Mouse (Mus musculus): ENCODE measurements at regions not wholly inside any gene's neighbourhood (a gene's known extent, or its start where the extent isn't known, plus 50 kb on each side); places are given as distances from the start of the nearest gene placed in this dataset.

DNA sequence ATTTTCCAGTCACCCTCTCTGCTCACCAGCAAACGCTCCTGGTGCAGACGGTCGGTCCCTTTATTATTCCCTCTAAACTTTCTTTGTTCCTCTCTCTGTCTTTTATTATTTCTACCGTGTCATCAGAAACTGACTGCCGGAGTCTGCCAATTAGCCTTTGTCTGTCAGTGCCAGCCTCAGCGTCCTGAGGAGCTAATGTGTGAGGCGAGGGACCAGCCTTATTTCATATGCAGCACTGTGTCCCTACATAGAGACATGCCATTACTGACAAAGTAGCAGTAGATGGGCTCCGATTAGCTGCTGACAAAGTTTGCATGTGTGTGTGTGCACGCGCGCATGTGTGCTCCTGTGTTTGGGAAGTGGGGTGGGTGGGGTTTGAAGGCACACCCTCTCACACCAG is 82.6 kb upstream of the Zfp64 start:
- CTCF ChIA-PET, result interaction anchor here in 3 of 4 experiments (0.6 to 1.7 kb wide), 11 partner anchors 9 to 1620 kb away, joined by 3 to 15 read pairs (median 4); no protein-coding TSS in a partner anchor
- POLR2A ChIA-PET, result interaction anchor here in 2 of 4 experiments (0.7 to 1.3 kb wide), 6 partner anchors 11 to 42 kb away, joined by 3 to 6 read pairs (median 3); no protein-coding TSS in a partner anchor

DNA sequence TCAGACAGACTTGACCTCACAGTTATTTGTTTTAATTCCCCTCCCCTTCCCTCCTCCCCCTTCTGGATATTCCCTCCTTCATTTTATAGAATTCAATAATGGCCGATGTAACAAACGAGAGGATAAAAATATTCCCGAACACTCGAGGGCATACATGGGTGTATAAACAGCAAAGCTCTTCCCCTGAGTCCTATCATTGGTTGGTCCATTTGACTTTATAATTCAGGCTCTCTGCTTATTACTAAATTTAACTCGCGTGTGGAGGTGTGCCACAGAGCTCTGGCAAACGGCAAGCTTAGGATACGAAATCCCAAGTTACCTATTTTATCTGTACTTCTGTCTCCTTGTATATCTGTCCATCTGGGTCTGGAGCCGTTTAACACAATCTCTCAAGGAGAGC is 82.1 kb upstream of the Zfp64 start:
- CTCF ChIA-PET, result interaction anchor here in 2 of 4 experiments (0.6 to 1.7 kb wide), 3 partner anchors 9 to 1415 kb away, joined by 5 to 8 read pairs (median 6); no protein-coding TSS in a partner anchor
- POLR2A ChIA-PET, result interaction anchor here in 1 of 4 experiments (0.8 to 1.2 kb wide), 2 partner anchors 11 to 29 kb away, joined by 3 to 6 read pairs; no protein-coding TSS in a partner anchor

DNA sequence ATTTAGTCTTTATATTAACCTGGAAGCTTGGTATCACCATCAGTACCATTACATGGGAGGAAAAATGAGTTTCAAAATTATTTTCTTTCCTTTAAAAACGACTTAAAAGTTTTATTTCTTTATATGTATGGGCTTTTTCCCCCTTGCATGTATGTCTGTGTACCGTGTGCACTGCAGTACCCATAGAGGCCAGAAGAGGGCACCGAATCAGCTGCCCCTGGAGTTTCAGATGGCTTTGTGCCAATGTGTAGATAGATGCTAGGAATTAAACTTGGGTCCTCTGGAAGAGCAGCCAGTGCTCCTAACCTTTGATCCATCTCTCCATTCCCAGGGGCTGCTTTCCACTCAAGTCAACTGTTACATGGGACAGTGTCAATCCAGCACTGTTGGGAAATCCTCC is 79.9 kb upstream of the Zfp64 start:
- ChIA-PET CTCF (interaction anchor here in 2 of 4 experiments (0.5 to 1.4 kb wide), 5 partner anchors 14 to 642 kb away, joined by 3 to 4 read pairs (median 3); no protein-coding TSS in a partner anchor), POLR2A (interaction anchor here in 2 of 4 experiments (0.7 to 2.5 kb wide), 4 partner anchors 20 to 30 kb away, joined by 3 to 8 read pairs (median 4); no protein-coding TSS in a partner anchor)

GRCm38 (mm10) chr2:169033997-169034396 is 78.6 kb upstream of the Zfp64 start:
- CTCF ChIA-PET, result interaction anchor here in 3 of 4 experiments (0.6 to 1.4 kb wide), 3 partner anchors 74 to 765 kb away, joined by 4 to 10 read pairs (median 4); no protein-coding TSS in a partner anchor
- POLR2A ChIA-PET, result interaction anchor here in 2 of 4 experiments (0.9 to 2.5 kb wide), 5 partner anchors 16 to 28 kb away, joined by 3 to 8 read pairs (median 3); no protein-coding TSS in a partner anchor

GRCm38 (mm10) chr2:169033181-169033580 is 77.8 kb upstream of the Zfp64 start:
- CTCF ChIA-PET, result interaction anchor here in 2 of 4 experiments (0.6 to 0.7 kb wide), 2 partner anchors 35 to 404 kb away, joined by 3 to 5 read pairs; no protein-coding TSS in a partner anchor
- POLR2A ChIA-PET, result interaction anchor here in 3 of 4 experiments (0.6 to 2.5 kb wide), 7 partner anchors 15 to 827 kb away, joined by 3 to 12 read pairs (median 4); no protein-coding TSS in a partner anchor

- CTCF ChIA-PET, result interaction anchor here in 3 of 4 experiments (0.5 to 1.1 kb wide), 11 partner anchors 9 to 1050 kb away, joined by 3 to 26 read pairs (median 3); no protein-coding TSS in a partner anchor
- POLR2A ChIA-PET, result interaction anchor here in 3 of 4 experiments (0.7 to 14.1 kb wide), 4 partner anchors 18 to 47 kb away, joined by 3 to 241 read pairs (median 19); no protein-coding TSS in a partner anchor
These were observed 73.2 kb upstream of the Zfp64 start for GRCm38 (mm10) chr2:169028531-169029114.

DNA sequence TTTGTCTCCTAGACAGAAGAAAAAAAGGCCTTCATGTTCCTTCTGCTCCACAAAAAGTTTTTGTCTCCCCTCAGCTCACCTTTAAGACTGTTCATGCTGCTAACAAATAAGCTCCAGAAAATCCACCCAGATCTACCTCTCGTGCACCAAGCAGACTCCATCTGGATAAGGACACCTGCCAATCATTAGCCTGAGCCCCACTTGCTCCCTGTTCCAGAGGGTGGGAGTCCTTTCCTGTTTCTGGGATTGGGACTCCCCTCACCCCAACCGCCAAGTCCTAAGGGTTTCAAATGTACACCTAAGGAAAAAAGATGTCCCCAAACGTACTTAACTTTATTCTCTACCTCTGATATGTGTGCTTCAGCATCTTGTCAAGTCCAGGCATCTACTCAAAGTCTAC is 63.6 kb upstream of the Zfp64 start:
- CTCF ChIA-PET, result no interaction called here
- POLR2A ChIA-PET, result interaction anchor here in 3 of 4 experiments (0.7 to 14.1 kb wide), 5 partner anchors 8 to 349 kb away, joined by 3 to 241 read pairs (median 3); no protein-coding TSS in a partner anchor

- CTCF ChIA-PET, result interaction anchor here in 2 of 4 experiments (0.5 to 0.7 kb wide), 3 partner anchors 14 to 1566 kb away, joined by 3 to 5 read pairs (median 3); no protein-coding TSS in a partner anchor
- POLR2A ChIA-PET, result interaction anchor here (0.6 to 14.9 kb wide), 15 partner anchors 10 to 1585 kb away, joined by 3 to 241 read pairs (median 4); no protein-coding TSS in a partner anchor
These were observed 54.9 kb upstream of the Zfp64 start for GRCm38 (mm10) chr2:169010271-169010670.

DNA sequence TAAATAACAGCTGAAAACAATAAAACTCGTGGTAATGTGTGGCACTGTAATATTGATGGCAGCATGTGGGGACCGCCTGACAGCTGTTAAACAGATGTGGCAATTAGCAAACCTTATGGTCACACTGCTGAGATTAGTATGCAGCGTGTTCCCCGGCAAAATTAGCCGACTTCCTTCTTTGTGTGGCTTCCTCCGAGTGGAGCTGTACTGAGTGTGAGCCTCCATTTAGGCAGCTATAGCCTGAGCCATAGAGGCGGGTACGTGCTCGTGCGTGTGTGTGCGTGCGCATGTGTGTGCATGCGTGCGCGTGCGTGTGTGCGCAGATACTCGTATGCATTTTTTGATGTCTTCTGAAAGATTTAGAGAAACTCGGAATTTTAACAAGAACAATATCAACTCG is 53.4 kb upstream of the Zfp64 start:
- POLR2A ChIA-PET, result interaction anchor here (0.6 to 14.9 kb wide), 24 partner anchors 9 to 1264 kb away, joined by 3 to 241 read pairs (median 4); partner anchors contain the start of gene Zfp64 (in 1 of the 4)
- CTCF ChIA-PET, result interaction anchor here in 2 of 4 experiments (0.5 to 1.2 kb wide), 5 partner anchors 21 to 757 kb away, joined by 3 to 4 read pairs (median 3); no protein-coding TSS in a partner anchor

DNA sequence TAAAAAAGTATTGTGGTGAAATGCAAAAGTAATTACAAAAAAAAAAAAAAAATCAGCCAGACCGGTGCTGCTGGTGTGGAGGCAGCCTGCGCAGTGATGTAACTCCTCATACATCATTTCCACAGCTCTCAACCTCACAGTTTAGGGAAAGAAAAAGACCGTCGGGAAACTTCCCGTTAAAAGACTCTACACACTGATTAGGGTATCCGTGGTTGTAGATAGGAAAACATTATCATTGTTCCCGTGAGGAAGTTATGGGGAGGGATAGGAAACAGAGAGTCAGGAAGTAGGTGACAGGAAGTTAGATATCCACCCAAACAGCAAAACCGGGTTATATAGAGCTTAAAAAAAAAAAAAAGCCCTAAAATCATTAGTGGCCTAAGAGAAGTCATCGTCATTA is 52.9 kb upstream of the Zfp64 start:
- ChIA-PET CTCF (interaction anchor here in 2 of 4 experiments (0.5 to 1.2 kb wide), 4 partner anchors 20 to 756 kb away, joined by 3 to 4 read pairs (median 4); no protein-coding TSS in a partner anchor), POLR2A (interaction anchor here (0.6 to 14.9 kb wide), 24 partner anchors 8 to 1264 kb away, joined by 3 to 241 read pairs (median 4); partner anchors contain the start of gene Zfp64 (in 1 of the 4))

DNA sequence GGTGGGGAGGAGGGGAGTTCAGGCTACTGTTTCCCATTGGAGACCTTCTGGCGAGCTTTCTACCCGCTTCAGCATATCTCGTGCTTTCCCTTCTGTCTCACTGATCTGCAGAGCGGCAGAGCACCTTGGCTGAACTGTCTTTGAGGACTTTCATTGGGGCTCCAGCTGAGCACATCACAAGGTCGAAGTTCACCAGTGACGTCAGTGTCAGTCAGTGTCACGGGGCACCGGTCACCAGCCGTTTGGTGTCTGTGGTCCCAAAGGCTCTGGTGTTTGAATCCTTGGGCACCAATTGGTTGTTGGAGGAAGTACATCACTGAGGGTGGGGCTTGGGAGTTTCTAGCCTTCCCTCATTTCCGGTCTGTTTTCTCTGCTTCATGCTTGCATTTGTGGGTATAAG is 51.2 kb upstream of the Zfp64 start:
- ChIA-PET CTCF (interaction anchor here in 2 of 4 experiments (0.5 to 1.8 kb wide), 5 partner anchors 14 to 1095 kb away, joined by 3 to 6 read pairs (median 4); no protein-coding TSS in a partner anchor), POLR2A (interaction anchor here (0.5 to 14.9 kb wide), 59 partner anchors 9 to 1174 kb away, joined by 3 to 241 read pairs (median 5); partner anchors contain the start of gene Zfp64 (in 3 of the 4))

- ChIA-PET POLR2A (interaction anchor here (0.6 to 14.9 kb wide), 105 partner anchors 8 to 1332 kb away, joined by 3 to 241 read pairs (median 4); partner anchors contain the start of genes Zfp64 (in 3 of the 4), Atp9a (in 1 of the 4) and Sall4 (in 1 of the 4)), CTCF (interaction anchor here in 3 of 4 experiments (0.5 to 2.4 kb wide), 15 partner anchors 8 to 1095 kb away, joined by 3 to 8 read pairs (median 3); no protein-coding TSS in a partner anchor)
These were observed 50.4 kb upstream of the Zfp64 start for GRCm38 (mm10) chr2:169005810-169006209.
